Mouse (Mus musculus) myocyte (in vitro differentiated cells): ENCODE results near the gene Prrg2.

ENCODE experiments used
- CEBPB ChIP-seq: IDR thresholded peaks from 2 replicates; pipeline ENCODE4 v1.6.1; 2011; ENCODE audit warnings: mild to moderate bottlenecking, moderate library complexity; ENCODE audit not compliant: poor library complexity, insufficient read depth, severe bottlenecking
- E2F4 ChIP-seq: IDR thresholded peaks from one replicate; pipeline ENCODE4 v1.6.1; 2011; ENCODE audit warnings: mild to moderate bottlenecking, control low read depth, moderate library complexity; ENCODE audit not compliant: insufficient read depth
- MAX ChIP-seq: IDR thresholded peaks from one replicate; pipeline ENCODE4 v1.6.1; 2011; ENCODE audit warnings: low read depth, mild to moderate bottlenecking, control low read depth
- MYOD1 ChIP-seq, 3 experiments: IDR thresholded peaks; one replicate each; pipeline ENCODE4 v1.6.1; 2011; ENCODE audit warnings: control low read depth in 2 of 3, low read depth in 2 of 3, mild to moderate bottlenecking in 2 of 3, moderate library complexity in 1 of 3; ENCODE audit not compliant: insufficient read length in 2 of 3, control insufficient read depth in 1 of 3
- POLR2A ChIP-seq: IDR thresholded peaks from one replicate; pipeline ENCODE4 v1.6.1; 2011; ENCODE audit warnings: low read depth, mild to moderate bottlenecking, control low read depth, moderate library complexity; ENCODE audit not compliant: insufficient read length
- POLR2AphosphoS2 ChIP-seq: IDR thresholded peaks from one replicate; pipeline ENCODE4 v1.6.1; 2011; ENCODE audit warnings: low read depth, control low read depth; ENCODE audit not compliant: insufficient read length
- REST ChIP-seq: IDR thresholded peaks from one replicate; pipeline ENCODE4 v1.6.1; 2011; ENCODE audit warnings: mild to moderate bottlenecking, control low read depth, moderate library complexity; ENCODE audit not compliant: insufficient read depth, insufficient read length
- USF1 ChIP-seq: IDR thresholded peaks from one replicate; pipeline ENCODE4 v1.6.1; 2011; ENCODE audit warnings: low read depth, mild to moderate bottlenecking, control low read depth, moderate library complexity

DNA sequence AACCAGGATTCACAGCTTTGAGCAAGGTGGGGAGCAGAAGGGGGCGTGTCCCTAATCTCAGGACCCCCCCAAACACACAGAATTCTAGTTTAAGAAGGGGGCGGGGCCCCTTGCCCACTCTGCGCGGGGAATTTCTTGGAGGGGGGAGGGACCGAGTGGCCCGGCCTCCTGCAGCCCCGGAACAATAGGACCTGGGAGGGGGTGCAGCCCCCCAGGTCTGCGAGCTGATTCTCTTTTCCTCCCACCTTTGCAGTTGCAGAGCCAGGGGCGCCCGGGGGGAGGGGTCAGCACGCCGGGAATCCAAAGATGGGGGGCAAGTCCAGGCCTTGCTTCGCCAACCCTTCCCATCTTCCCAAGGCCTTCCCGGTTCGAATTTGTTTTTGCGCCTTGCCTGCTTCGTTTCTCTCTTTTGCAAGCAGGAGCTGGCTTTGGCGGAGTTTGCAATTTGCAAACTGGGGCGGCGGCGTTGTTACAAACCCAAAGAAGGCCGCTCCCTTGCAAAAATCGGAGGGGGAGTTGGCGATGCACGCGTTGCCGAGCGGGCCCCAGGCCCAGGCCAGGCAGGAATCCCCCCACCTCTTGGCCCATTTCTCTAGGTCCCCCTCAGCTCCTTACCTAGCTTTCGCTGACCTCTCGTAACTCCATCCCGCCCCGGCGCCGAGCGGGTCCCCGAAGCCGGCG, 10.2 kb downstream of the Prrg2 start:
- TF ChIP-seq REST: no peak
- TF ChIP-seq POLR2A: no peak
- no peak for TF ChIP-seq POLR2AphosphoS2
- TF ChIP-seq USF1: no peak
- TF ChIP-seq MAX: no peak
- no peak for TF ChIP-seq CEBPB
- no peak for TF ChIP-seq E2F4
- TF ChIP-seq MYOD1 (IDR thresholded peaks at IDR 0.05; ENCODE audit: control insufficient read depth in 1 of 3, insufficient read length in 2 of 3, low read depth in 2 of 3): no peak
